Mouse (Mus musculus) CH12.LX (cell line): ENCODE measurements around the gene Dbndd2.

Experiments
- CHD2 ChIP-seq: IDR thresholded peaks from 2 replicates; pipeline ENCODE4 v1.6.1; 2011; ENCODE audit warnings: low read length, improper control_type of control experiment
- CTCF ChIP-seq, 2 experiments: IDR thresholded peaks in 1 of 2; conservative IDR thresholded peaks in 1 of 2; 2 replicates each; pipeline ENCODE4 v1.5.1; 2011 to 2012; ENCODE audit warnings: low read depth in 2 of 2, low read length in 2 of 2, improper control_type of control experiment in 1 of 2, inconsistent platforms in 1 of 2, mild to moderate bottlenecking in 1 of 2, moderate library complexity in 1 of 2
- EP300 ChIP-seq: IDR thresholded peaks from 2 replicates; pipeline ENCODE4 v1.6.1; 2011; ENCODE audit warnings: low read length, improper control_type of control experiment
- GABPA ChIP-seq: IDR thresholded peaks from 2 replicates; pipeline ENCODE4 v1.6.1; 2012; ENCODE audit warnings: low read depth, low read length, improper control_type of control experiment, inconsistent platforms; ENCODE audit not compliant: insufficient replicate concordance
- HCFC1 ChIP-seq: IDR thresholded peaks from 2 replicates; pipeline ENCODE4 v1.6.1; 2012; ENCODE audit warnings: low read depth, mild to moderate bottlenecking, inconsistent platforms, low read length, improper control_type of control experiment
- MYC ChIP-seq: IDR thresholded peaks from 2 replicates; pipeline ENCODE4 v1.6.1; 2011; ENCODE audit warnings: low read depth, mild to moderate bottlenecking, improper control_type of control experiment, low read length
- SMC3 ChIP-seq: IDR thresholded peaks from 2 replicates; pipeline ENCODE4 v1.6.1; 2011; ENCODE audit warnings: low read depth, low read length, improper control_type of control experiment
- TBP ChIP-seq: conservative IDR thresholded peaks from 2 replicates; pipeline ENCODE4 v1.6.1; 2011; ENCODE audit warnings: low read depth, low read length, improper control_type of control experiment
- USF1 ChIP-seq: IDR thresholded peaks from 2 replicates; pipeline ENCODE4 v1.6.1; 2014; ENCODE audit warnings: low read depth, mild to moderate bottlenecking, inconsistent platforms, low read length, improper control_type of control experiment

DNA sequence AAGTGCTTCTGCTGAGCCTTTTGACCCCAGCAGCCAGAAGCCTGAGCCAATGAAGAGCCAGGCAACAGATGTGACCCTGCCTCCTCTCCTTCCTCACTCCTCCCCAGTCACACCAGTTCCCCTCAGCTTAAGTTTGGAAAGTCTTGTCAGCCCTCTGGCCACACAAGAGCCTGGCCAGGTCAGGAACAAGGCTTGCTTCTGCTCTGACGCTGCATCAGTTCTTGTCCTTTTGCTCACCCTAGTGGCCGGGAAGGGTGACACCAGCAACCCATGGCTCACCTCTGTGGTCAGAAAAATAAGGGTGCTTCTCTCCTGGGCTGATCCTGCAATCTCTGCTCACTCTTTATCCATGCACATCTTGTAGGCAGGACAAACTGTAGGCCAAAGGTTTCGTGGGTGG is 34.9 kb downstream of the Dbndd2 start:
- TF ChIP-seq CTCF (conservative IDR thresholded peaks at IDR 0.05 in 1 of 2, IDR thresholded peaks at IDR 0.05 in 1 of 2; ENCODE audit: low read depth in 2 of 2, low read length in 2 of 2) (peak; percentile 62 to 96), CHD2 (no peak), GABPA (no peak), USF1 (no peak), HCFC1 (no peak), MYC (peak; percentile 53; the same call in 1 of the 2 replicates), TBP (no peak), EP300 (peak; percentile 41), SMC3 (peak; percentile 89)
